Mouse (Mus musculus): ENCODE results near the gene Plek2. TPM values are rescaled to one million over a fixed set of nuclear protein-coding genes. Genes with fewer than 3 reads are reported as not detected.

Gene Plek2
- 2.1 and 2.7 TPM in 2 replicates for polyA plus RNA-seq (2015; fragmentation: Nextera tagmentation; extraction: Ambion mirVana)

DNA sequence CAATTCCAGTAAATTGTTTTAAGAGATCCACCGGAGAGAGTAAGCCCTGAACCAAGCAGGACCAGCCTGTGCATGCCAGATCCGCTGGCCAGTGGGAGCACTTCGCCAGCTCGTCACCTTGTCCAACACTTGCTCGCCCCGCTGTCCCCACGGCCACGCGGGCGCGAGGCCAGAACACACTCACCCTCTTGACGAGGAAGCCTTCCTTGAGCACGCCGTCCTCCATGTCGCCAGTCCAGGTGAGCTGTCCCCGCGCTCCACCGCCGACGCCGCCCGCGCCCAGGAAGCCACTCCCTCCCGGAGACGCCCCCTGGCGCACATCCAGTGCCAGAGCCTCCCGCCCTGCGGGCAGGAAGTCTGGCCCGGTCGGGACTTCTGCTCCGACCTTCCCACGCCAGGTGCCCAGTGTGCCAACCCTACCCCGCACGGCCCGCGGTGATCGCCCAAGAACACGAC, at the start of gene Plek2:
Gene Plek2 (minus strand): TSS at position 258 of the 456 bp plus-strand sequence.
- Histone ChIP-seq H3K27ac (no peak within 1 kb of the TSS), H3K9ac (peak within 1 kb of the TSS; percentile 51), H3K27me3 (peaks cover 30% of the 10 kb centered on the region), H3K36me3 (no peaks in the 10 kb centered on the region), H3K9me3 (replicated peaks) (no peaks in the 10 kb centered on the region), H3K4me3 (peak within 1 kb of the TSS; percentile 56), H3K4me2 (peak within 1 kb of the TSS; percentile 94), H3K4me1 (replicated peaks) (peaks cover 20% of the 10 kb centered on the region)
- peak; percentile 48; the same call in 1 of the 2 replicates for ATAC-seq (replicated peaks; ENCODE audit: insufficient number of reproducible peaks, insufficient read depth, low FRiP score, low read depth)
- 2% methylated on average over 38 of the region's 38 CpGs for WGBS

DNA sequence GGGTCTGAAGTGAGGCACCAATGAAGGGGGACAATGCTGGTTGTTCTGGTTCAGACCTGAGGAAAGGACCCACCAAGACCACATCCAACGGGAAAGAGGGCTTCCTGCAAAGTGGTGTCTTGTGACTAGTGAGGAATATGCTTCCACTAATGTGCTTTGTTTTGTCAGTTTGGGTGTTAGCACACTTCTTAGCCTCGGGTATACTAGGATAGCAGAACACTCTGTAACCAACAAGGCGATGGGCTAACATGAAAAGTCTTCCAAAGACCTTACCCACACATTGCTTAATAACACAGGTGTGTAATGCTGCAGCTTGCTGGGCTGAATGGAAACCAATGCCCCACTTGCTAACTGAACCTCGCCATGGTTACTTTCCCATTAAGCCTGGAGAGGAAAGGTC, 49.6 kb upstream of the Plek2 start:
- Histone ChIP-seq H3K27me3 (no peaks in the 10 kb centered on the region), H3K27ac (no peak overlapping the region), H3K4me2 (no peak overlapping the region), H3K9me3 (replicated peaks) (no peaks in the 10 kb centered on the region), H3K4me3 (no peak overlapping the region), H3K36me3 (no peaks in the 10 kb centered on the region), H3K4me1 (replicated peaks) (peaks cover 8% of the 10 kb centered on the region), H3K9ac (no peak overlapping the region)
- WGBS, result 79% methylated on average over 4 of the region's 4 CpGs
- no peak for ATAC-seq (replicated peaks; ENCODE audit: insufficient number of reproducible peaks, insufficient read depth, low FRiP score, low read depth)

DNA sequence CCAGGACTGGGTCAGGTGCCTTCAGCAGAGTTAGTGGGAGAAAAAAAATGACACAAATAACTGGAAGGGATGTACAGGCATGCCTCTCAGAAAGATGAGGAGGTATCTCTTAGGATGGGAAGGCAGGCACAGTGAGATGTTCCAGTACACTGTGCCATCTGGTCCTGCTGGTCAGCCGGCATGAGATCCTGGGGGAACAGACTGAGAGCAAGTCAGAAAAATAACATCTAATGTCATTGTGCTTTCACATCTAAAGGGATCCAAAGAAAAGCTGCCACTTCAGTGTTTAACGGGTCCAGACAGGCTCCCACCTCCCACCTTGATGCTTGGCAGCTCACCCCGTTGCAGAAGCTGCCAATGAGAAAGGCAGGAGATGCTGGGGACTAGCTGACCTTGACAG, 45.7 kb upstream of the Plek2 start:
- H3K36me3 ChIP-seq, result no peaks in the 10 kb centered on the region
- ATAC-seq (replicated peaks; ENCODE audit: insufficient number of reproducible peaks, insufficient read depth, low FRiP score, low read depth), result no peak
- H3K27ac ChIP-seq, result no peak overlapping the region
- H3K9ac ChIP-seq, result no peak overlapping the region
- H3K9me3 ChIP-seq (replicated peaks), result no peaks in the 10 kb centered on the region
- H3K4me2 ChIP-seq, result 0 out of 2 replicates have a peak overlapping the region, but pooled peaks have one; percentile 30
- no peak overlapping the region for H3K4me3 ChIP-seq
- peaks cover 8% of the 10 kb centered on the region for H3K4me1 ChIP-seq (replicated peaks)
- H3K27me3 ChIP-seq, result no peaks in the 10 kb centered on the region
- 49% methylated on average over 3 of the region's 3 CpGs for WGBS

DNA sequence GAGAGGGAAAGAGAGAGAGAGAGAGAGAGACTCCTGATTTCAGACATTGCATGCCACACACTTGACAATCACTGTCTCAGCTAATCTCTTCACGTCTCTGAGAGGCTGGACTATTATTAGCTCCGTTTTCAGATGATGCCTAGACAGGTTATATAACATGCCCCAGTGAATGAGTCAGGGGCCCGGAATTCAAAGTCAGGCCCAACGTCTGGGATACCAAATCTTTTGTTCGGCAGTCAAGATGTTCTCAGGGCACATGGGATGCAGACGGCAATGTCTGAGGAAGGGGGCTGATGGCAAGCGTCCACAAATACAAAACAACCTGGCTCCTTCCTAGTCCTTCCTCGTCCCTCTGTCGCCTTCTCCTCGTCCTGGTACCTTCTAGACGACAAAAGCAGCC, 45.3 kb upstream of the Plek2 start:
- H3K9ac ChIP-seq, result no peak overlapping the region
- no peak overlapping the region for H3K27ac ChIP-seq
- peak overlapping the region; percentile 30; the same call in 1 of the 2 replicates for H3K4me2 ChIP-seq
- no peaks in the 10 kb centered on the region for H3K27me3 ChIP-seq
- 40% methylated on average over 11 of the region's 11 CpGs for WGBS
- no peaks in the 10 kb centered on the region for H3K9me3 ChIP-seq (replicated peaks)
- H3K36me3 ChIP-seq, result no peaks in the 10 kb centered on the region
- H3K4me3 ChIP-seq, result no peak overlapping the region
- H3K4me1 ChIP-seq (replicated peaks), result peaks cover 8% of the 10 kb centered on the region
- ATAC-seq (replicated peaks; ENCODE audit: insufficient number of reproducible peaks, insufficient read depth, low FRiP score, low read depth), result no peak; the same call in 1 of the 2 replicates

DNA sequence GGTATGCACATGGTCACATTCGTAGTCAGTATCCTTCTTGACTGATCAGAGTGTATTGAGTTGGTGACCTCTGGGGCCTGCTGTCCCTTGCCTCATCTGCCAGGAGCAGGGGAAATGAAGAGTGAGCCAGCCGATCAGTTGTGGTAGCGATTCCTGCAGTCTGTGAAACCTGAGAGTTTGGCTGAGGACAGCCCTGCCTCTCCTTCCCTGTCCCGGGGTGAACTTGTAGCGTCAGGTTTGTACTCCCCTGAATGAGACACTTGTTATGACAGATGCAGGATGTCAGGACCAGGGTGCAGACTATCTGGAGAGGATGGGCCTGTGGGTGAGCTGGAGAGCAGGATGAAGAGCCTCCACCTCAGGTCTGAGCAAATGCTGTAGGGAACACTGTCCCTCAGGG, 40.9 kb upstream of the Plek2 start:
- Histone ChIP-seq H3K4me3 (no peak overlapping the region), H3K4me1 (replicated peaks) (peaks cover 8% of the 10 kb centered on the region), H3K27me3 (0 out of 2 replicates have a peak, but pooled peaks cover 3% of the 10 kb centered on the region), H3K4me2 (no peak overlapping the region), H3K9me3 (replicated peaks) (no peaks in the 10 kb centered on the region), H3K9ac (no peak overlapping the region), H3K36me3 (no peaks in the 10 kb centered on the region), H3K27ac (no peak overlapping the region)
- 66% methylated on average over 5 of the region's 5 CpGs for WGBS
- ATAC-seq (replicated peaks; ENCODE audit: insufficient number of reproducible peaks, insufficient read depth, low FRiP score, low read depth), result no peak

DNA sequence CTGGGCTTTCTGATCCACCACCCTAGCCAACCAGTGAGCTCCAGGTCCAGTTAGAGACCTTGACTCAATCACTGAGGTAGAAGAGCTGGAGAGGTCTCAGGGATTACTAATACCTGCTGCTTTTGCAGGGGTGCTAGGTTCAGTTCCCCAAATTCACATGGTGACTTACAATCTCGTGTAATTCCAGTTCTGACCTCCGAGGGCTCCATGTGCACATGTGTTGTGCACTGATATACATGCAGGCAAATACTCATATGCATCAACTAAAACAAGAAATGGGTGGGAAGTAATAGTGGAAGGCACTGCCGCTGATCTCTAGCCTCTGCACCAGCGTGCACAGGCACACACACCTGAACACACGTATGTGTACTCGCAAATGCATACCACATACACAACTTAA, 40.4 kb upstream of the Plek2 start:
- H3K4me3 ChIP-seq, result no peak overlapping the region
- ATAC-seq (replicated peaks; ENCODE audit: insufficient number of reproducible peaks, insufficient read depth, low FRiP score, low read depth), result no peak
- 0 out of 2 replicates have a peak, but pooled peaks cover 3% of the 10 kb centered on the region for H3K27me3 ChIP-seq
- H3K36me3 ChIP-seq, result no peaks in the 10 kb centered on the region
- H3K9me3 ChIP-seq (replicated peaks), result no peaks in the 10 kb centered on the region
- no peak overlapping the region for H3K27ac ChIP-seq
- H3K4me2 ChIP-seq, result no peak overlapping the region
- H3K4me1 ChIP-seq (replicated peaks), result peaks cover 3% of the 10 kb centered on the region
- 73% methylated on average over 6 of the region's 6 CpGs for WGBS
- no peak overlapping the region for H3K9ac ChIP-seq

DNA sequence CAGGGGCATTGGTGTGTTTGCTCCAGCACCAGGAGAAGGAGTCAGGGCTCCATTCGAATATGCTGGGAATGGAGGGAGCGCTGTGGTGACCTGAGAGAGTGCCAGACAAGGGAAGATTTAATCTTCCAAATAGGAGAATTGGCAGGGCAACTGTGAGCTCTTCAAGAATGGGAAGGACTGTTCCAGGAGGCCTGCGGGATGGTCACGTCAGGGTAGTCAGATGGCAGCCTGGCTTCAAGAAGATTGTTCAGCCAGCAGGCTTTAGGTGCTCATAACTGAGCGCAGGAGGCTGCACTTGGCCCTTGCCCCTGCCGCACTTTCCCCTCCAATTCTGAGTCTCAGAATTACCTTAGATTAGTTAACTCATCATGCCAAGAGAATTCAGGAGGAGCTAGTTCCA, 36.2 kb upstream of the Plek2 start:
- Histone ChIP-seq H3K9ac (no peak overlapping the region), H3K4me2 (no peak overlapping the region), H3K9me3 (replicated peaks) (no peaks in the 10 kb centered on the region), H3K27me3 (0 out of 2 replicates have a peak, but pooled peaks cover 3% of the 10 kb centered on the region), H3K36me3 (no peaks in the 10 kb centered on the region), H3K4me3 (no peak overlapping the region), H3K4me1 (replicated peaks) (no peaks in the 10 kb centered on the region), H3K27ac (no peak overlapping the region)
- WGBS, result 86% methylated on average over 6 of the region's 6 CpGs
- ATAC-seq (replicated peaks; ENCODE audit: insufficient number of reproducible peaks, insufficient read depth, low FRiP score, low read depth), result no peak

DNA sequence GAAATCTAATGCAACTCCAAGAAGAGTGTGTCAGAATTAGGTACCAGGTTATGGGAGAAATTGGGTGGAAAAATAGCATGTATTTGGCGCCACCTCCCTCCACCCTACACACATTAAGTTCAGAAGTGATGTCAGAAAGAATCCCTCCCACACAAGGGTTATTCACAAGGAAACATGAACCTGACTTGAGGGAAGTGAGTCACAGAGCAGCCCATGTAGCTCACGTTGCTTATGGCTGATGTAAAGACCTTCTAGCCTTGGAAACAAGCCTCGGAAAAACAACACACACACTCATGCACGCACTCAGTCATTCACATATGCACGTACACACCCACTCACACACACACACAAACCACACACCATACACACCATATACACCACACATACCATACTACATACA, 33.3 kb upstream of the Plek2 start:
- Histone ChIP-seq H3K27me3 (0 out of 2 replicates have a peak, but pooled peaks cover 3% of the 10 kb centered on the region), H3K27ac (no peak overlapping the region), H3K4me1 (replicated peaks) (peaks cover 4% of the 10 kb centered on the region; the same call in 1 of the 2 replicates), H3K36me3 (no peaks in the 10 kb centered on the region), H3K4me3 (no peak overlapping the region), H3K9ac (no peak overlapping the region), H3K4me2 (no peak overlapping the region), H3K9me3 (replicated peaks) (no peaks in the 10 kb centered on the region)
- ATAC-seq (replicated peaks; ENCODE audit: insufficient number of reproducible peaks, insufficient read depth, low FRiP score, low read depth), result no peak
- 81% methylated on average over 5 of the region's 5 CpGs for WGBS

DNA sequence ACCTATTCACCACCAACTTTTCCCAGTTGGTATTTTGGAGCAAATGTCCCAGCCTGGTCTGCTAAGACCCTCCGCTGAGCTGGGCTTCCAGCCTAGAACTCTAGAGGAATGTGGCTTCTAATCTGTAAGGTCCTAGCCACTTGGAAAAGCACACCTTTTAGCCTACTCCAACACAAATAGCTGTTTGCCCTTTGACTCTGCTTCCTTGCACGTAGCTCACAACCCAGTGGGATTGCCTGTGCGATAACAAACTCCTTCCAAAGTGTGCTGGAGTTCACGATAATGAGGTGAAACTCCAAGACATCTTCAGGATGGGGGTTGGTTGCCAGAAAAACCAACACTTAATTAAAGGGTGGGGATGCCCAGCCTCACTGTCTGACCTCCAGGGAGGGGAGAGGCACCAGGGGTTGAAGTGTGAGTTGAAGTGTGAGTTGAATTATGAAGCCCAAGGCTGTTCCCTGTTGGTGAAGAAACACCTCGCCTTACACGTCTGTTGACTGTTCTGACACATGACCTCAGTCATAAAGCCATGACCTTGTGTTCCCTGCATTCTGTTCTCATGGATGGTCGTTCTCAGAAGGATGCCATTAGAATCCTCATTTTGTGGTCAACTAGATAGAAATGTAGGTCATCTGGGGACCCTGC, 32.8 kb upstream of the Plek2 start:
- no peaks in the 10 kb centered on the region for H3K36me3 ChIP-seq
- H3K4me3 ChIP-seq, result no peak overlapping the region
- ATAC-seq (replicated peaks; ENCODE audit: insufficient number of reproducible peaks, insufficient read depth, low FRiP score, low read depth), result no peak
- WGBS, result 64% methylated on average over 7 of the region's 7 CpGs
- no peaks in the 10 kb centered on the region for H3K9me3 ChIP-seq (replicated peaks)
- H3K9ac ChIP-seq, result no peak overlapping the region
- 0 out of 2 replicates have a peak, but pooled peaks cover 3% of the 10 kb centered on the region for H3K27me3 ChIP-seq
- H3K27ac ChIP-seq, result no peak overlapping the region
- peaks cover 4% of the 10 kb centered on the region; the same call in 1 of the 2 replicates for H3K4me1 ChIP-seq (replicated peaks)
- no peak overlapping the region for H3K4me2 ChIP-seq

DNA sequence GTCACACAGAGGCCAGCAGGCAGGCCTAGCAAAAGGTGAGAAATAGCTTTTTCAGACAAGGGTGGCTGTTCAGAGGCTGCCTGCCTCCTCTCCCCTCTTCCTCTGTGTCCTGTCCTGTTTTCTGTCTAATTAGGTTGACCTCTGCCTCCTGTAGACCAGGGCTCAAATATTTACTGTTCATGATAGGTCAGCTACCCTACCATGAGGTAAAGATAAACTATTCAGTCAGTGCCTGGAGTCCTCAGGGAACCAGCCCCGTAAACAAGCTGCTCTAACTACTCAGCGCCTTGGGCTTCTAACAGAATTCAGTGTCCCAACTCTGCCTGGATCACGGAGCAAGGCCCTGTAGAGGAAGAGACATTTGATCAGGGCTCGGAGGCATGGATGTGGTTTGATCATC, 29.7 kb upstream of the Plek2 start:
- no peak for ATAC-seq (replicated peaks; ENCODE audit: insufficient number of reproducible peaks, insufficient read depth, low FRiP score, low read depth)
- Histone ChIP-seq H3K9ac (no peak overlapping the region), H3K4me1 (replicated peaks) (peaks cover 4% of the 10 kb centered on the region; the same call in 1 of the 2 replicates), H3K9me3 (replicated peaks) (no peaks in the 10 kb centered on the region), H3K4me3 (no peak overlapping the region), H3K36me3 (no peaks in the 10 kb centered on the region), H3K4me2 (no peak overlapping the region), H3K27me3 (no peaks in the 10 kb centered on the region; the same call in 1 of the 2 replicates), H3K27ac (no peak overlapping the region)
- WGBS, result 60% methylated on average over 4 of the region's 4 CpGs

DNA sequence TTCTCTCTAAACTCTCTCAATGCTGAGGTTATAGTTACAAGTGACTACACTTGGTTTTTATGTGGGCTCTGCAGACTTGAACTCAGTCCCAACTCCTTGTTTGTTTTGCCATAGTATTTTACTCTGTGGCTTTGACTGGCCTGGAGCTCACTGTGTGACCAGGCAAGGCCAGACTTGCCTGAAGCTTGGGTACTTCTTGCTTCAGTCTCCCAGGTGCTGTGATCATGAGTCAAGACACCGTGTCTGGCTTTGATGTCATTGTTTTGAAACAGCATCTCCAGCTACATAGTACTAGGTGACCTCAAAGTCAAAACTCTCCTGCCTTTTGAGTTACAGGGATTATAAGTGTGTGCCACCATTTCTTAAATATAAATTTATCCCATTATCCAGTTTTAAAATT, 23.1 kb upstream of the Plek2 start:
- Histone ChIP-seq H3K4me1 (replicated peaks) (0 out of 2 replicates have a peak, but pooled peaks cover 2% of the 10 kb centered on the region), H3K4me3 (no peak overlapping the region), H3K27ac (no peak overlapping the region), H3K9ac (no peak overlapping the region), H3K9me3 (replicated peaks) (no peaks in the 10 kb centered on the region), H3K4me2 (no peak overlapping the region), H3K36me3 (no peaks in the 10 kb centered on the region), H3K27me3 (no peaks in the 10 kb centered on the region; the same call in 1 of the 2 replicates)
- ATAC-seq (replicated peaks; ENCODE audit: insufficient number of reproducible peaks, insufficient read depth, low FRiP score, low read depth), result no peak
- 78% methylated on average over 1 of the region's 1 CpGs for WGBS

DNA sequence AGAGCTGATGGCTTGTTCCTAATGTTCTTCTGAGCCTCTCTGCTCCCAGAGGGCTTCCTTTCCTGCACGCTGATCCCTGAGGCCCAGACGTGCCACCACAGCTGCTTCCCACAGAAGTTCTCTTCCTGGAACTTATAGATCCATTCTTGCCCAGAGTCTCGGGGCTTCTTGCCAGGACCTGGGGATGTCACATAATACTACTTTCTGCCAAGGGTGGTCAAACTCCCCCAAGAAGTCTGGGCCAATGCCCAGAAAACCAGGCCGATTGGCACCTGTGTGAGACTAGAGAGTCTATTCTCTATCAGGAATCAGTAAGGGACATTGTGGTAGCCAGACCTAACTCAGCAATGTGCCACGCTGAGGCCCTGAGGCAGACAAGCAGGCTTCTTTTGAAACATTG, 20.5 kb upstream of the Plek2 start:
- 0 out of 2 replicates have a peak, but pooled peaks cover 2% of the 10 kb centered on the region for H3K4me1 ChIP-seq (replicated peaks)
- no peaks in the 10 kb centered on the region for H3K36me3 ChIP-seq
- H3K4me2 ChIP-seq, result no peak overlapping the region
- H3K9ac ChIP-seq, result no peak overlapping the region
- H3K27ac ChIP-seq, result no peak overlapping the region
- no peaks in the 10 kb centered on the region; the same call in 1 of the 2 replicates for H3K27me3 ChIP-seq
- H3K9me3 ChIP-seq (replicated peaks), result no peaks in the 10 kb centered on the region
- WGBS, result 68% methylated on average over 5 of the region's 5 CpGs
- no peak for ATAC-seq (replicated peaks; ENCODE audit: insufficient number of reproducible peaks, insufficient read depth, low FRiP score, low read depth)
- H3K4me3 ChIP-seq, result no peak overlapping the region
